Mouse (Mus musculus) embryonic facial prominence, embryonic 14.5 days (tissue): ENCODE data around the gene Fan1. TPM values are rescaled to one million over a fixed set of nuclear protein-coding genes. Genes with fewer than 3 reads are reported as not detected.

Experiments
- ATAC-seq: fragments of 200-750 bp; cut with Nextera tagmentation; 2 replicates; pipeline ENCODE4 v1.8.0; 2017; ENCODE audit warnings: low read depth, moderate number of reproducible peaks, moderate TSS enrichment
- DNase-seq: peaks from one replicate; pipeline ENCODE4 v3.0.0-alpha.2; 2015; ENCODE audit warnings: low spot score
- H3K27ac ChIP-seq: fragments of 300-500 bp; sonication (generic); replicated peaks from 2 replicates; pipeline ENCODE4 v1.5.1; 2014; ENCODE audit warnings: low read depth, mild to moderate bottlenecking, low read length, moderate library complexity
- H3K27me3 ChIP-seq: fragments of 300-500 bp; sonication (generic); replicated peaks from 2 replicates; pipeline ENCODE4 v1.6.1; 2014; ENCODE audit warnings: low read length; ENCODE audit not compliant: control insufficient read depth, insufficient read depth
- H3K36me3 ChIP-seq: fragments of 300-500 bp; sonication (generic); 2 replicates; pipeline ENCODE4 v1.6.1; 2014; ENCODE audit warnings: low read length, mixed read lengths; ENCODE audit not compliant: control insufficient read depth, insufficient read depth
- H3K4me1 ChIP-seq: fragments of 300-500 bp; sonication (generic); 2 replicates; pipeline ENCODE4 v1.6.1; 2014; ENCODE audit warnings: antibody characterized with exemption, low read length; ENCODE audit not compliant: control insufficient read depth, insufficient read depth
- H3K4me2 ChIP-seq: fragments of 300-500 bp; sonication (generic); 2 replicates; pipeline ENCODE4 v1.6.1; 2014; ENCODE audit warnings: low read depth, mild to moderate bottlenecking, low read length, moderate library complexity, mixed read lengths
- H3K4me3 ChIP-seq: fragments of 300-500 bp; sonication (generic); 2 replicates; pipeline ENCODE4 v1.5.1; 2014; ENCODE audit warnings: low read depth, mild to moderate bottlenecking, low read length
- H3K9ac ChIP-seq: fragments of 300-500 bp; sonication (generic); 2 replicates; pipeline ENCODE4 v1.6.1; 2014; ENCODE audit warnings: low read depth, mild to moderate bottlenecking, low read length, moderate library complexity, mixed read lengths
- H3K9me3 ChIP-seq: fragments of 300-500 bp; sonication (generic); 2 replicates; pipeline ENCODE4 v1.6.1; 2016; ENCODE audit warnings: low read length; ENCODE audit not compliant: control insufficient read depth
- WGBS: fragments of 180-500 bp; shearing (Covaris S2); extraction: QIAGEN DNeasy Blood & Tissue Kit; methylation state at CpG from one replicate; pipeline ENCODE4 v1.1.7; 2014; 5-methylcytosine and 5-hydroxymethylcytosine counted together
- polyA plus RNA-seq: library from polyadenylated mRNA; unstranded; fragments of >200 nt; fragmentation: Nextera tagmentation; extraction: Ambion mirVana; gene quantifications from 2 replicates; pipeline ENCODE4 v1.2.1, GENCODE M21; 2014

Gene Fan1
- 4.0 and 5.0 TPM in 2 replicates for polyA plus RNA-seq

GRCm38 (mm10) chr7:64373830-64374562 is at the start of gene Fan1:
Fan1 (minus strand) TSS chr7:64374095.
- H3K27ac ChIP-seq, result peak within 1 kb of the TSS; percentile 94
- H3K36me3 ChIP-seq, result peaks cover 54% of the 10 kb centered on the region
- peak within 1 kb of the TSS; percentile 61 for H3K4me3 ChIP-seq
- peak within 1 kb of the TSS; percentile 76 for H3K4me2 ChIP-seq
- ATAC-seq, result peak; percentile 97
- DNase-seq, result peak; percentile 93
- no peaks in the 10 kb centered on the region for H3K27me3 ChIP-seq
- H3K9me3 ChIP-seq, result no peaks in the 10 kb centered on the region
- WGBS, result 3% methylated on average over 27 of the region's 27 CpGs
- H3K9ac ChIP-seq, result peak within 1 kb of the TSS; percentile 79
- 0 out of 2 replicates have a peak, but pooled peaks cover 7% of the 10 kb centered on the region for H3K4me1 ChIP-seq

DNA sequence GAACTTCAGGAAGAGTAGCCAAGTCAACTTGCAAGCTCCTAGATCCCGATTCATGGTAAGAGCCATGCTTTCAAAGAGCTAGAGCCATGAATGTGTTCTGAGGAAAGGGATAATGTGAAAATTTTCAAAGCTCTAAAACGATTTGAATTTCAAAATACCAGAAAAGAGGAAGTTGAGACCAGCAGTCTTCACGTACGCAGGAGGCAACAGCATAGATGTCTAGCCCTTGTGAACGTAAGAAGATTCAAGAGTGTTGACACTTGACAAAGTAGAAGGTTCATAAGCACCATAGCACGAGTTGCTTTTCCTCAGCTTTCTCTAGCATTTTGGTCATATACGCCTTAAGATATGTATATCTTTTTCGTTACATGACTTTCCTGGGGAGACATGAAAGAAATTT is 30.1 kb upstream of the Fan1 start:
- Histone ChIP-seq H3K9me3 (no peaks in the 10 kb centered on the region), H3K27me3 (no peaks in the 10 kb centered on the region), H3K9ac (no peak overlapping the region), H3K4me3 (no peak overlapping the region), H3K36me3 (no peaks in the 10 kb centered on the region), H3K4me1 (no peaks in the 10 kb centered on the region), H3K4me2 (no peak overlapping the region), H3K27ac (no peak overlapping the region)
- DNase-seq, result no peak
- 91% methylated on average over 8 of the region's 8 CpGs for WGBS
- ATAC-seq, result no peak

GRCm38 (mm10) chr7:64402452-64402851 is 28.6 kb upstream of the Fan1 start:
- 84% methylated on average over 4 of the region's 4 CpGs for WGBS
- ATAC-seq, result no peak

DNA sequence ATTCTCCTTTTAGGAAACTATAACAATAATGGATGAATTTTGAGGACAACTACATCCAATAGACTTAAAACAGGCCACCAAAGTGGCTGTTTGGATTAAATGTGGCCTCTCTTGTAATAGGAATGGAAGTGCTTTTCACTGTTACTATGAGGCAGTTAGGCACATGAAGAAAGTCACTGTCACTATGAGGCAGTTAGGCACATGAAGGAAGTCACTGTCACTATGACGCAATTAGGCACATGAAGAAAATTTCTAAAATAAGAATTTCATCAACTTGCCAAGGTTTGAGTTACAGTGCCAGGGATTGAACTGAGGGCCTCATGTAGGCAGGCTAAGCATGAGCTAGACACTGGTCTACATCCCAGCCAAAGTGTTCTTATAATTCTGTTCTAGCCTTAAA is 26.8 kb upstream of the Fan1 start:
- ATAC-seq (no peak), DNase-seq (no peak)
- H3K36me3 ChIP-seq, result no peaks in the 10 kb centered on the region
- no peaks in the 10 kb centered on the region for H3K27me3 ChIP-seq
- H3K4me1 ChIP-seq, result no peaks in the 10 kb centered on the region
- no peaks in the 10 kb centered on the region for H3K9me3 ChIP-seq
- H3K4me2 ChIP-seq, result no peak overlapping the region
- 93% methylated on average over 1 of the region's 1 CpGs for WGBS
- no peak overlapping the region for H3K9ac ChIP-seq
- no peak overlapping the region for H3K4me3 ChIP-seq
- no peak overlapping the region for H3K27ac ChIP-seq

More at GRCm38 (mm10) chr7:64402452-64402851, 28.6 kb upstream of the Fan1 start:
- H3K4me2 ChIP-seq, result no peak overlapping the region
- H3K4me3 ChIP-seq, result no peak overlapping the region
- no peak for DNase-seq
- H3K27ac ChIP-seq, result no peak overlapping the region
- H3K27me3 ChIP-seq, result no peaks in the 10 kb centered on the region
- H3K9ac ChIP-seq, result no peak overlapping the region
- no peaks in the 10 kb centered on the region for H3K4me1 ChIP-seq
- H3K36me3 ChIP-seq, result no peaks in the 10 kb centered on the region
- no peaks in the 10 kb centered on the region for H3K9me3 ChIP-seq

DNA sequence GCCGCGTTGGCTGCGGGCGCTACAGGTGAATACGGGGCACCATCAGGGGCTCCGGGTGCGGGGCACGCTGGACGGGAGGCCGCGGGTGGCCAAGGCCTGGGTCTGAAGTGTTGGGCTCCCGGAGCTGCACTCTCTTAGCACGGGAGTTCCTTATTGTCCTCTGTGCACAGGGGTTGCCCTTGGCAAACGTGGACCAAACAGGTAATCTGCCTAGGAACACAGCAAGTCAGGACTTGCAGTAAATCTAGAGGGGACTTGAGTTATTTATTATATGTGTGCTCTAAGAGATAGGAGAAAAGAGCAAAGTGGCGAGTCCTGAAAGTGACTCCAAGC is 18.9 kb upstream of the Fan1 start:
- Histone ChIP-seq H3K27me3 (no peaks in the 10 kb centered on the region), H3K27ac (peak overlapping the region; percentile 78), H3K36me3 (peaks cover 19% of the 10 kb centered on the region), H3K9me3 (no peaks in the 10 kb centered on the region), H3K4me3 (peak overlapping the region; percentile 82), H3K4me1 (0 out of 2 replicates have a peak, but pooled peaks cover 4% of the 10 kb centered on the region), H3K4me2 (peak overlapping the region; percentile 94), H3K9ac (peak overlapping the region; percentile 81)
- no peak; the same call in 1 of the 2 replicates for ATAC-seq
- 2% methylated on average over 15 of the region's 15 CpGs for WGBS
- no peak for DNase-seq

DNA sequence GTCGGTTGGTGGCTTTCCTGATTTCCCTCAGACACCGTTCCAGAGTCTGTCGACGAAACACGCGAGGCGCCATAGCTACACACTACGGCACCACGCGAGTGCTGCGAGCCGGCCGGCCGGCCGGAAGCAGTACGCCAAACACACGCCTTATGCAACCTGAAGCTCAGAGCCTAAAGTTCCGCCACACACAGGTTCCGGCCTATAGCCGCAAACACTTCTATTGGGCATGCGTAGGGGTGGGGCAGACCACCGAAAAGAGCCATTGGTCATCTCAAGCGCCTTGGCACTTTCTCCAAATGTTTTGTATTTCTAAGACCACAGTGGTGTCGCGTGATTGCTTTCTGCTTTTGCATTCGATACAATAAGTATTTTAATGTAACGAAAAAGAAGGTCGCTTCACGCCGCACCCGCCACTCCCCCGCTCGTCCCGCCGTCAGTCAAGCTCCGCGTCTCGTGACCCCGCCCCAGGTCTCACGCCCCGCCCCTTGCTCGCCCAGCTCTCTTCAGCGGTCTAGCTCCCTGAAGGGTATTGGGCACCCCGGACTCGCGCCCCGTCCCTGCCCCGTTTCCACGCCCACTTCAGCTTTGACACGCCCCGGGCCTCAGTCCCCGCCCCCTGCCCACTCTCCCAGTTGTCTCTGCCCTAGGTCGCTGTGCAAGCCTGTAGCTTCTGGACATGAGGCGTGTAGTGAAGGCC is 18.4 kb upstream of the Fan1 start, which contains the start of the genes Mphosph10 and Mcee:
TSS of gene Mphosph10 (minus strand) at position 147 of the 697 bp plus-strand sequence.
TSS of gene Mcee (plus strand) at position 486 of the 697 bp plus-strand sequence.
- Histone ChIP-seq H3K9me3 (no peaks in the 10 kb centered on the region), H3K27me3 (no peaks in the 10 kb centered on the region), H3K4me1 (0 out of 2 replicates have a peak, but pooled peaks cover 4% of the 10 kb centered on the region), H3K9ac (peak within 1 kb of the TSS; percentile 81), H3K27ac (peak within 1 kb of the TSS; percentile 78), H3K36me3 (peaks cover 25% of the 10 kb centered on the region), H3K4me2 (peak within 1 kb of the TSS; percentile 94), H3K4me3 (peak within 1 kb of the TSS; percentile 82)
- DNase-seq (peak; percentile 97), ATAC-seq (peak; percentile 98)
- WGBS, result under 1% methylated on average over 53 of the region's 54 CpGs

DNA sequence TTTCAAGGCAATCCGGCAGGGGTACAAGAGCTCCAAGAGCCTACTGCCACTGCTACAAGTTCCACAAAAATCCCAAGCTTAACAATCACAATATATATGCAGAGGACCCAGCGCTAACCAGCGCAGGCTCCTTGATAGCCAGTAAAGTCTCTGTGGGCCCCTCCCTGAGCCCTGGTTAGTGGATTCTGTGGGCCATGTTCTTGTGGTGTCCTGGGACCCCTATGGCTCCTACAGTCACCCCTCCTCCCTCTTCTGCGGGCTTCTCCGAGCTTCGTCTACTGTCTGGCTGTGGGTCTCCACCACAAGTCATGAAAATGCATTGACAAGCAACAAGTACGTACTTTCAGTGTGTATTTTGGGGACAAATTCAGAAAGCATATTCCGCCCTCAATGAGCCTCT is 17.6 kb upstream of the Fan1 start:
- H3K4me2 ChIP-seq, result peak overlapping the region; percentile 94
- DNase-seq, result no peak
- 4% methylated on average over 8 of the region's 8 CpGs for WGBS
- peaks cover 33% of the 10 kb centered on the region for H3K36me3 ChIP-seq
- no peak for ATAC-seq
- H3K4me1 ChIP-seq, result 0 out of 2 replicates have a peak, but pooled peaks cover 4% of the 10 kb centered on the region
- H3K27ac ChIP-seq, result peak overlapping the region; percentile 78; the same call in 1 of the 2 replicates
- H3K4me3 ChIP-seq, result peak overlapping the region; percentile 82
- H3K9ac ChIP-seq, result peak overlapping the region; percentile 81
- H3K27me3 ChIP-seq, result no peaks in the 10 kb centered on the region
- H3K9me3 ChIP-seq, result no peaks in the 10 kb centered on the region

DNA sequence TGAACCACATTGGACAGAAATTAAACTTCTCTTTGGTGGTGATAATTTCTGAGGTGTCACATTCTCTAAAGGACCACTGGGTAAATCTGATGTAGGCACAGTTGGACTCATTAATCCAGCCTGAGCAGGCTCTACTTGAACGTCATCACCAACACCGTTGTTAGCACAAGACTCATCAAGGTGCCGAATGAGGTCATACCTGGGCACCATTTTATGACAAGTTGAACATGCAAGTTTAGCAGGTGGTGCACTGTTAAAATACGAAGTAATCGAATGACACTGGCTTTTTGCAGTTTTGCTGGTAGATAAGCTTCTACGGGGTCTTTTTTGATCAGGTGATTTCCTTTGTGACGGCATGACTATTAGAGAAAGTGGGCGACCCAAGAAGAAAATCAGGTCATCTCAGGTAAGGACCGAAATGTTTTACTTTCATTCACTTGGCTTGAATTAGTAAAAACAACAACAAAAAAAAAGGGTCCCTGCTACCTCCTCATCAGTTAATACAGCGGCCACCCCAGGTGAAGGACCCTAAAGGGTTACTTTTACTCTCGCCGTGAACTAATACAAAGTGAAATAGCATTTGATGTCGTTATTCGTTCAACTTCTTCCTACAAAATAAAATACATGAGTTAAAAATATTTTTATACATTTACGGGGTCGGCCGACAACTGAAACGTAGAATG is 607 bp downstream of the Fan1 start:
- ATAC-seq (no peak), DNase-seq (peak; percentile 24)
- Histone ChIP-seq H3K4me1 (0 out of 2 replicates have a peak, but pooled peaks cover 7% of the 10 kb centered on the region), H3K9ac (peak overlapping the region; percentile 79), H3K4me2 (peak overlapping the region; percentile 76), H3K9me3 (no peaks in the 10 kb centered on the region), H3K4me3 (peak overlapping the region; percentile 61), H3K27ac (peak overlapping the region; percentile 94), H3K36me3 (peaks cover 54% of the 10 kb centered on the region), H3K27me3 (no peaks in the 10 kb centered on the region)
- 11% methylated on average over 18 of the region's 18 CpGs for WGBS
